Mouse (Mus musculus) midbrain, embryonic 12.5 days (tissue): ENCODE measurements at regions not wholly inside any gene's neighbourhood (a gene's known extent, or its start where the extent isn't known, plus 50 kb on each side); places are given as distances from the start of the nearest gene placed in this dataset.

Experiments used
- ATAC-seq: fragments of 200-750 bp; cut with Nextera tagmentation; 2 replicates; pipeline ENCODE4 v1.8.0; 2017; ENCODE audit warnings: low read depth, moderate TSS enrichment, moderate library complexity; ENCODE audit not compliant: low FRiP score
- H3K27ac ChIP-seq: fragments of 300-500 bp; sonication (generic); replicated peaks from 2 replicates; pipeline ENCODE4 v1.5.1; 2016; ENCODE audit warnings: mild to moderate bottlenecking
- H3K27me3 ChIP-seq: fragments of 300-500 bp; sonication (generic); 2 replicates; pipeline ENCODE4 v1.6.1; 2016; ENCODE audit warnings: mild to moderate bottlenecking
- H3K36me3 ChIP-seq: fragments of 300-500 bp; sonication (generic); 2 replicates; pipeline ENCODE4 v1.6.1; 2016
- H3K4me1 ChIP-seq: fragments of 300-500 bp; sonication (generic); 2 replicates; pipeline ENCODE4 v1.6.1; 2016
- H3K4me2 ChIP-seq: fragments of 300-500 bp; sonication (generic); replicated peaks from 2 replicates; pipeline ENCODE4 v1.6.1; 2016; ENCODE audit warnings: mild to moderate bottlenecking, moderate library complexity
- H3K4me3 ChIP-seq: fragments of 300-500 bp; sonication (generic); 2 replicates; pipeline ENCODE4 v1.5.1; 2016; ENCODE audit warnings: mild to moderate bottlenecking
- H3K9ac ChIP-seq: fragments of 300-500 bp; sonication (generic); replicated peaks from 2 replicates; pipeline ENCODE4 v1.6.1; 2016; ENCODE audit warnings: mild to moderate bottlenecking, moderate library complexity
- H3K9me3 ChIP-seq: fragments of 300-500 bp; sonication (generic); 2 replicates; pipeline ENCODE4 v1.6.1; 2016; ENCODE audit warnings: mild to moderate bottlenecking
- WGBS: fragments of 180-500 bp; shearing (Covaris S2); methylation state at CpG from one replicate; pipeline ENCODE4 v1.1.7; 2016; 5-methylcytosine and 5-hydroxymethylcytosine counted together

DNA sequence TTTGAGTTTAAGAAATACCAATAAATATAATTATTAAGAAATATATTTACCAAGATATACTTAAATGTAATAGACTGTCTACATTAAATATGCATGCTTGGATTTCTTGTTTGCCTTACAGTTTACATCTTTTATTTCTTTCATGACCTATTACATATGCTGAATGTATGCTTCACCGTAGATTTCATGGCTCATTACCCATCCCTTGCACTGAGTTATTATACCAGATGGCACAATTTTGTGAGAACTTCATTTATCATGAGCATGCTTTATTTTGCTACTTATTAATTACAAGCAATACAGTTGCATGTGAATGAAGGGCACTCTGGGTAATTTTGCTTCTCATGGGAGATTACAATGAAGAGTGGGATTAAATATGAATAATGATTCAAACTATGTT, 856.0 kb upstream of the Nectin3 start:
- Histone ChIP-seq H3K4me2 (no peak overlapping the region), H3K27me3 (no peaks in the 10 kb centered on the region), H3K4me1 (no peaks in the 10 kb centered on the region), H3K9me3 (no peaks in the 10 kb centered on the region), H3K4me3 (no peak overlapping the region), H3K36me3 (no peaks in the 10 kb centered on the region), H3K27ac (no peak overlapping the region), H3K9ac (no peak overlapping the region)
- 83% methylated on average over 1 of the region's 1 CpGs for WGBS
- ATAC-seq: no peak

DNA sequence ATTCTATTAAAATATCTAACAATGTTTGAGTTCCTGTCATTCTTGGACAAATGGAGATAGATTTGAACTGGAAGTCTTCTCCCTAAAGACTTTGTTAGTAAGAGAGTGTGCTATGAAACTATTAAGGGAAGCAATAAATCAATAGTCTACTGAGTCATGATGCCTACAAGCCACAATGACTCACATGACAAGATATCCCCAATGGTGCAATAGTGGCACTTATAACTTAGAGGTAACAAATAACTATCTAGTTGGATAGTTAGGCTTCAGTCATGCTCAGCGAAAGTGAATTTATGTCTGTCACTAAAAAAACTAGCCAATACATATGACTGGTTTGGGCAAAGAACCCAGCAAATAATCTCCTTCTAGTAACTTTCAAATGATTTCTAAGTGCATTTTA, 889.1 kb upstream of the Dppa4 start:
- WGBS: 82% methylated on average over 1 of the region's 1 CpGs

DNA sequence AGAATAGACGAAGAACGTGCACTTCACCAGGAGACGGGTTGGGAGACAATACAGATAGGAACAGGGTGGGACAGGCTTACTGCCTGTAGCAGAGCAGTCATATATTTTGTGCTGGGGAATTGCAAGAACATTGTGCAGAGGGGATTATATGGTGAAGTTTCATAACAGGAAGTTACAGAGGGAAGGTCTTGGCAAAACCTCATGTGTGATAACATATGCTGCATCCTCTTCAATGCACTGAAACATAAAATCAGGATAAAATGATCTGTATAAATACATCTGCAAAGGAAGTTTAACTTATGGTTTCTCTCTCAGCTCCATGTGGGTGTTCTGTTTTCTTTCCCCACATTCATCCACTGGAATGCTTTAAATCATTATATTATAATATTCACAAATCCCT, 876.5 kb upstream of the Dppa4 start:
- WGBS: 87% methylated on average over 3 of the region's 3 CpGs
- H3K4me3 ChIP-seq: no peak overlapping the region
- no peak overlapping the region for H3K9ac ChIP-seq
- no peak overlapping the region for H3K4me2 ChIP-seq
- H3K36me3 ChIP-seq: no peaks in the 10 kb centered on the region
- H3K27me3 ChIP-seq: no peaks in the 10 kb centered on the region
- H3K4me1 ChIP-seq: no peaks in the 10 kb centered on the region
- H3K9me3 ChIP-seq: no peaks in the 10 kb centered on the region
- H3K27ac ChIP-seq: no peak overlapping the region
- ATAC-seq: no peak

More for the DNA sequence above, 889.1 kb upstream of the Dppa4 start:
- ATAC-seq: no peak
- Histone ChIP-seq H3K36me3 (no peaks in the 10 kb centered on the region), H3K27me3 (no peaks in the 10 kb centered on the region), H3K4me3 (no peak overlapping the region), H3K9ac (no peak overlapping the region), H3K27ac (no peak overlapping the region), H3K4me2 (no peak overlapping the region), H3K4me1 (no peaks in the 10 kb centered on the region), H3K9me3 (no peaks in the 10 kb centered on the region)

DNA sequence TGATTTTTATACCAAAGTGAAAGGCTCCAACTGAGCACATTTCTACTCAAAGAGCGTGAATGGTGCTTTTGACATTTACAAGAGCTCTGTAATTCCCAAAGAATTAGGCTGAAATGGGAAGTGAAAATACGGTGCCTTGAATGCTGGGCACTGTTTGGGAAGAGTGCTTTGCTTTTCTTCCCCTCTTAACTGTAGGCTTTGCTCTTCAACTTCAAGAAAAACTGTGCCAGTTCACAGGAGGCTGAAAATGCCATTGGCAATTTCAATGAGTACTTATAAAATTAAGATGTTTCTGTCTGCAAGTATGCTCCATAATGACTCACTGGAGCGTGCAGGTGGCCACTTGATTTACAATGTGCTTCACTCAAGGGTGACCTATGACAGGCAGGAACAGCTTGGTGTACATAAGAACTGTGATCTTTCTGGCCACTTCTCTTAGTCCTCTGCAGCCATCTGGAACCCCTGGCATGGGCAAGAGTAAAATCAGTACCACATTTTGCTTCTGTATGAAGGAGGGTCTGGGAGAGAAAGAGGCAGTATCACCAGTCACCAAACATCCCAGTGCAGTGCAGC, 864.8 kb upstream of the Dppa4 start:
- Histone ChIP-seq H3K9ac (no peak overlapping the region), H3K4me1 (0 out of 2 replicates have a peak, but pooled peaks cover 3% of the 10 kb centered on the region), H3K27ac (no peak overlapping the region), H3K4me3 (no peak overlapping the region), H3K27me3 (no peaks in the 10 kb centered on the region), H3K9me3 (no peaks in the 10 kb centered on the region), H3K4me2 (no peak overlapping the region), H3K36me3 (no peaks in the 10 kb centered on the region)
- 52% methylated on average over 3 of the region's 3 CpGs for WGBS
- ATAC-seq: peak; percentile 69

DNA sequence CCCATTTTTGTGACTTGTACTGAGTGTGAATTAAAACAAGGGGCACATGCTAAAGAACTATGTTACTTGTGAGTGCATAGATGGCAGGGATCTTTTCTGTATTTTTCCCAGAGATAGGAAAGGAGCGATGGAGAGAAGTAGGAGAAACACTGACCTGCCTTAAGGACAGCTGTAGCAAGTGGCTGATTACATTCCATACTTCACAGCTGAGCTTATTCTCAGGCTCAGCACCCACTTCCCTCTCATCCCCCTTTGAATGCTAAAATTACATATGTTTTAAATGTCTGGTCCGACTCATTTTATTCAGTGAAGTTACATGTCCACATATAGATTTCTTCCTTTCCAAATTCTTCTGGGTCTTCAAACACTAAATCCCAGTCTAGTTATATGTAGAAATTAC, 838.5 kb upstream of the Dppa4 start:
- H3K9me3 ChIP-seq: no peaks in the 10 kb centered on the region
- no peak overlapping the region for H3K4me3 ChIP-seq
- no peak overlapping the region for H3K27ac ChIP-seq
- no peak for ATAC-seq
- H3K27me3 ChIP-seq: no peaks in the 10 kb centered on the region
- WGBS: 93% methylated on average over 2 of the region's 2 CpGs
- H3K36me3 ChIP-seq: no peaks in the 10 kb centered on the region
- no peak overlapping the region for H3K9ac ChIP-seq
- H3K4me2 ChIP-seq: no peak overlapping the region
- H3K4me1 ChIP-seq: no peaks in the 10 kb centered on the region

DNA sequence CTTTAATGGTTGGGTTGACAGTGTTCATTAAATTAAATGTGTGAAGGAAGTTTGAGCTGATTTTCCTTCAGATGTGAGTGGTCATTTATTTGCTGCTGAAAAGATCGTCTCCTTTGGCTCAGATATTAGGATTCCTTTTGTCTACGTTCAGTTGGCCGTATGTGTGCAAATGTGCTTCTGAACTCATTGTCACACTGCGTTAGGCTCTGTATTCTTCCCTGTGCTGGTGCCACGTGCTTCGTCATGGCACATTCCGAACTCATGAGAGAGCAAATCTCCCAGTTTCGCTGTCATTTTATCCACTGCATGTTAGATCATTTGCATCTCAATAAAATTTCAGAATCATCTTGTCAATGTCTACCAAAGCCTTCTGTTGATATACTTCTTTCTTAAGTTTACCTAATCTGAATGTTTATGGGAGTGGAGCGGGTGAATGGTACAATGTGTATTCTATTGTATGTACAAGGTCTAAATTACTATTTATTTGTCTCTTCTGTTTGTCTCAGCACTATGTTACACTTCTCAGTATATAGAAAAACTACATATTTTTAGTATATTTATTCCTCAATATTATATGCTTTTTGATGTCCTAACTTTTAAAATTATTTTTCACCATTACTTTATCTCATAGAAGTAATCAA, 808.0 kb upstream of the Dppa4 start:
- no peaks in the 10 kb centered on the region for H3K36me3 ChIP-seq
- H3K4me2 ChIP-seq: 0 out of 2 replicates have a peak overlapping the region, but pooled peaks have one; percentile 25
- H3K9ac ChIP-seq: no peak overlapping the region
- ATAC-seq: peak; percentile 94
- H3K27ac ChIP-seq: no peak overlapping the region
- H3K4me1 ChIP-seq: no peaks in the 10 kb centered on the region
- no peak overlapping the region for H3K4me3 ChIP-seq
- no peaks in the 10 kb centered on the region for H3K9me3 ChIP-seq
- 37% methylated on average over 9 of the region's 9 CpGs for WGBS
- 0 out of 2 replicates have a peak, but pooled peaks cover 3% of the 10 kb centered on the region for H3K27me3 ChIP-seq

DNA sequence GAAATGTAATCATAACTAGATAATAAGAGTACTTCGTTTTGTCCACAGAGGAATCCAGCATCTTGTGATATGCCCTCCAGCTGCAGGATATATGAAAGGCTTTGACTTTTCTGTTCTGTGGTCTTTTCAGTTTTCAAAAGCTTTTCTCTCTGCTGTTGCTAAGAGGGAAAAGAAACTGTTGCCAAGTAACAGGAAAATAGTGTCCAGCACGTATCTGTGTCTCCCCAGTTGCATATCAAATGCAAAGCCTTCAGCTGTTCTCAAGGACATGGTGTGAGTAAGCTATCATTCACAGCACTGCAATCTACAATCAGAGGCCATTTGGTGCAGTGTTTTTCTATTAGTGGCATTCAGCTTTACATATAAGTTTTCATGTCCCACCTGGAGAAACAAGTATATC, 801.5 kb upstream of the Dppa4 start:
- Histone ChIP-seq H3K4me2 (no peak overlapping the region), H3K4me1 (no peaks in the 10 kb centered on the region), H3K9ac (no peak overlapping the region), H3K36me3 (no peaks in the 10 kb centered on the region), H3K27me3 (no peaks in the 10 kb centered on the region), H3K4me3 (no peak overlapping the region), H3K9me3 (no peaks in the 10 kb centered on the region), H3K27ac (no peak overlapping the region)
- 39% methylated on average over 2 of the region's 2 CpGs for WGBS
- ATAC-seq: 0 out of 2 replicates have a peak, but pooled peaks have one; percentile 34

DNA sequence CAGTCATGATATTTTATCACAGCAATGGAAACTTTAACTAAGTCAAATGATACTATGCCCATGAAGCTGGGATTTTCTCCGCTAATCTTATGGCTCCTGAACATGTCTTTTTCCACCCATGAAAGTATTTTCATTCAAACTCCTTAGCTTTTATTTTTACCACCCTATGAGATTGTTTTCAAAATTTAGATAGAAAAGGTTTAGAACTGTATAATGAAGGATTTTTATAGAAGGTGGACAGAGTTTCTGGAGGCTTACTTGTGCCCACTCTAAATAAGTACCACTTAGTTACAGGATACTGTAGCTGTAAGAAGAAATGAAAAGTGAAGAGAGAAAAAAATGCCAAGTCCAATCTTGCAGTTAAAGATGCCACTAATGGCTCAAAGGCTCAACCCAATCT, 795.0 kb upstream of the Dppa4 start:
- Histone ChIP-seq H3K4me2 (no peak overlapping the region), H3K4me1 (no peaks in the 10 kb centered on the region), H3K9ac (no peak overlapping the region), H3K27me3 (no peaks in the 10 kb centered on the region), H3K9me3 (no peaks in the 10 kb centered on the region), H3K36me3 (no peaks in the 10 kb centered on the region), H3K27ac (no peak overlapping the region), H3K4me3 (no peak overlapping the region)
- WGBS: 92% methylated on average over 1 of the region's 1 CpGs
- ATAC-seq: no peak

DNA sequence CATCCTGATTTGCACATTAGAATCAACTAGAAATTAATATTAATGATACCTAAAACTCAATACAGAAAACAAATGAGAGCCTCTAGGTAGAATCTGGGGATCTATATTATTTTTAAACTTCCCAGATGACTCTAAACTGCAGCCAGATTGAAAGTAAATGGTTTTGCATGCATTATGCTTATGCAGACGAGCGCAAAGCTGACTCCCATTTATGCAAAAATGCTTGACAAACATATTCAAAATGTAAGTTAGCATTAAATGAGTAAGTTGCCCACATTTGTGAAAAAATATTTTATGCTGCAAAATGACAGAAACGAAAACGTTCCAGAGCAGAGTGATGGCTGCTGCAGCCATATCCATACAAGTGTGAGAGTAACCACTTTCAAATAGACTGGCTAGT, 757.7 kb upstream of the Dppa4 start:
- Histone ChIP-seq H3K9ac (no peak overlapping the region), H3K36me3 (no peaks in the 10 kb centered on the region), H3K4me3 (no peak overlapping the region), H3K4me2 (no peak overlapping the region), H3K27ac (no peak overlapping the region), H3K4me1 (no peaks in the 10 kb centered on the region), H3K27me3 (no peaks in the 10 kb centered on the region), H3K9me3 (no peaks in the 10 kb centered on the region)
- no peak for ATAC-seq
- 90% methylated on average over 4 of the region's 4 CpGs for WGBS

DNA sequence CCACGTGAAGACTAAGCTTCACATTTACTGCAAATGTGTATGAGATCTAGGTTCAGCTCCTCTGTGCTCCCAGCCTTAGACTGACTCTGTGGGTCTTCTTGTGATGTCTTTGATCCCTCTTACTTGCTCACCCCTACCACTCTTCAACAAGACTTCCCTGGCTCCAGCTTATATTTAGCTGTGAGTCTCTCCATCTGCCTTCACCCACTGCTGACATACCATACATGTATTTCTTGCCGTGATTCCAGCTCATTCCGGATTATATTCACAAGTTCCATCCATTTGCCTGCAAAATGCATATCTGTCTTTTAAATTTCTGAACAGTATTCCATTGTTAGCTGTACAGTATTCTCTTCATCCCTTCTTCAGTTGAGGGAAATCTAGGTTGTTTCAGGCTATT, 756.9 kb upstream of the Dppa4 start:
- Histone ChIP-seq H3K36me3 (no peaks in the 10 kb centered on the region), H3K4me3 (no peak overlapping the region), H3K27ac (no peak overlapping the region), H3K27me3 (no peaks in the 10 kb centered on the region), H3K9me3 (no peaks in the 10 kb centered on the region), H3K4me1 (no peaks in the 10 kb centered on the region), H3K9ac (no peak overlapping the region), H3K4me2 (no peak overlapping the region)
- 89% methylated on average over 3 of the region's 3 CpGs for WGBS
- ATAC-seq: no peak

DNA sequence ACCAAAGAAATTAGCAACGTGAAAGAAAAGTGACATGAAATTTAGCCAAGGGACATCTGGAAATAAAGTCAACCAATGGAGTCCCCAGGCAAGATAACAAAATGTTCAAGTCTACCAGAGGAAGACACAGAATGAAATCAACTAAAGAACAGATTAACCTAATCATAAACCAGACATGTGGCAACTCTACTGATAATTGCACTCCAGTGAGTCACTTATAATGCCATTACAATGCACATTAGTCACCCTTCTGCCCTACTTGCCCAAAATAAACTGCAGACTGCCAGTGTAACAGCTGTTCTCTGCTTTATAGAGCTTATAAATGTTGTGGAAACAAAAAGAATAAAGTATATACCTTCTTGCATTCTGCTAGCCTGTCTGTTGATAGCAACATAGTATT, 747.0 kb upstream of the Dppa4 start:
- Histone ChIP-seq H3K9me3 (no peaks in the 10 kb centered on the region), H3K4me2 (no peak overlapping the region), H3K27me3 (no peaks in the 10 kb centered on the region), H3K4me3 (no peak overlapping the region), H3K36me3 (no peaks in the 10 kb centered on the region), H3K27ac (no peak overlapping the region), H3K9ac (no peak overlapping the region), H3K4me1 (no peaks in the 10 kb centered on the region)
- ATAC-seq: no peak
- WGBS: 61% methylated on average over 1 of the region's 1 CpGs

DNA sequence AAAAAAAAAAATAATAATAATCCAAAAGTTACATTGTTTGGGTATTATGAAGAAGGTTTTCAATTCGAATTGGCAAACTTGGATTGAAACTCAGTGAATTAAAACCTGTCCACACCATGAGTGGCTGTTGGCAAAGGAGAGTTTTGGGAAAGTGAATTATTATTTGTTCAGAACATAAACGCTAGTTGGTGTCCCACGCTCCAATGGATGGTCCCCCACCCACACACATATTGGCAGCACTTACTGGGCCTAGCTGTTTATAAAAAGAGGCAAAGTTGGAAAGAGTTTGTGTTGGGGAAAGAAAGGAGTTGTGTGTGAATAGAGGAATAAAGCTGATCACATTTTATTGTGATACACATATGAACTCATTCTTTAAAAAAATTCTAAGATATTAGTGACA, 732.4 kb upstream of the Dppa4 start:
- 87% methylated on average over 3 of the region's 3 CpGs for WGBS
- Histone ChIP-seq H3K36me3 (no peaks in the 10 kb centered on the region), H3K27ac (no peak overlapping the region), H3K27me3 (no peaks in the 10 kb centered on the region), H3K9me3 (no peaks in the 10 kb centered on the region), H3K4me1 (no peaks in the 10 kb centered on the region), H3K4me2 (no peak overlapping the region), H3K9ac (no peak overlapping the region), H3K4me3 (no peak overlapping the region)
- ATAC-seq: no peak

DNA sequence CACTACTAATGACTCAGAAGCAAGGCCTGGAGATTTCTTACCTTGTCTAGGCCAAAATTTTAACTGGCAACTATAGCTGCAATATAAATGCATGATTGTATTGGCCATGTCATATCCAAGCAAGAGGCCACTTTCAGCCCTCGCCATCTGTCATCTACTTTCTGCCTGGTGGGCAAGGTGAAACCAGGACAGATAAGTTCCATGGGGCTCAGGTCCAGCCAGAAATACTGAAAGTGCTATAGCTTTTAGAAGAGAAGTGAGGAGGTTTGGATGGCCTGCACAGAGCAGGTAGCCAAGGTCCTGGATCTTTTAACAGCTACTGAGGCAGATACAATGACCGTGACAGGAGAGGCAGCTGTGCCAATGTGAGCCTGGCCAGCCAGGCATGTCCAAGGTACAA, 715.5 kb upstream of the Dppa4 start:
- 94% methylated on average over 2 of the region's 2 CpGs for WGBS
- Histone ChIP-seq H3K9me3 (no peaks in the 10 kb centered on the region), H3K27ac (no peak overlapping the region), H3K4me1 (no peaks in the 10 kb centered on the region), H3K9ac (no peak overlapping the region), H3K36me3 (no peaks in the 10 kb centered on the region), H3K4me2 (no peak overlapping the region), H3K4me3 (no peak overlapping the region), H3K27me3 (no peaks in the 10 kb centered on the region)
- ATAC-seq: no peak
